Mouse (Mus musculus) c-Kit-positive CD71-positive TER-119-negative erythroid progenitor cells, embryonic 14.5 days (primary cell): ENCODE results near the gene Mdm2.

Experiments
- DNase-seq: peaks from one replicate; pipeline ENCODE4 v3.0.0-alpha.2; 2013; ENCODE audit warnings: low read depth

Gene Mdm2

GRCm38 (mm10) chr10:117655460-117655859, 55.1 kb downstream of the Mdm2 start:
- no peak for DNase-seq

GRCm38 (mm10) chr10:117654576-117655123, 55.9 kb downstream of the Mdm2 start:
- DNase-seq: no peak

- DNase-seq: no peak
Measured at GRCm38 (mm10) chr10:117653779-117654173, 56.8 kb downstream of the Mdm2 start.

- DNase-seq: no peak
Measured at GRCm38 (mm10) chr10:117652930-117653778, 57.4 kb downstream of the Mdm2 start.

GRCm38 (mm10) chr10:117652378-117652774, 58.2 kb downstream of the Mdm2 start:
- no peak for DNase-seq

- no peak for DNase-seq
Measured at GRCm38 (mm10) chr10:117651587-117652377, 58.8 kb downstream of the Mdm2 start.

GRCm38 (mm10) chr10:117650725-117651124, 59.8 kb downstream of the Mdm2 start:
- no peak for DNase-seq

- no peak for DNase-seq
Measured at GRCm38 (mm10) chr10:117650042-117650655, 60.4 kb downstream of the Mdm2 start.

GRCm38 (mm10) chr10:117649292-117650041, 61.1 kb downstream of the Mdm2 start:
- no peak for DNase-seq

- no peak for DNase-seq
Measured at GRCm38 (mm10) chr10:117648643-117649042, 61.9 kb downstream of the Mdm2 start.

- no peak for DNase-seq
Measured at GRCm38 (mm10) chr10:117647964-117648472, 62.5 kb downstream of the Mdm2 start.

GRCm38 (mm10) chr10:117647158-117647505, 63.4 kb downstream of the Mdm2 start:
- DNase-seq: no peak

GRCm38 (mm10) chr10:117646482-117647157, 63.9 kb downstream of the Mdm2 start:
- DNase-seq: no peak

- no peak for DNase-seq
Measured at GRCm38 (mm10) chr10:117645487-117645964, 65.0 kb downstream of the Mdm2 start.

GRCm38 (mm10) chr10:117644828-117645227, 65.7 kb downstream of the Mdm2 start:
- no peak for DNase-seq

- no peak for DNase-seq
Measured at GRCm38 (mm10) chr10:117644429-117644748, 66.2 kb downstream of the Mdm2 start.

- DNase-seq: no peak
Measured at GRCm38 (mm10) chr10:117643711-117644428, 66.7 kb downstream of the Mdm2 start.

- DNase-seq: no peak
Measured at GRCm38 (mm10) chr10:117643302-117643701, 67.3 kb downstream of the Mdm2 start.

- no peak for DNase-seq
Measured at GRCm38 (mm10) chr10:117642491-117643262, 67.9 kb downstream of the Mdm2 start.

GRCm38 (mm10) chr10:117642201-117642450, 68.4 kb downstream of the Mdm2 start:
- no peak for DNase-seq
